Mouse (Mus musculus) cerebellum, postnatal 14 days (tissue): Measurements from ENCODE around the gene Cmtm3.
"Not testable (repeated sequence)": the region's sequence is repeated elsewhere in the genome, so short reads cannot be mapped to it uniquely, and the experiment has no call there.

Source experiments
- DNase-seq, 2 experiments: peaks; one replicate each; pipeline ENCODE4 v3.0.0; 2021; ENCODE audit warnings: mixed read lengths in 2 of 2

The Cmtm3 gene

GRCm38 (mm10) chr8:104339229-104339982 lies at the start of gene Cmtm3:
Gene Cmtm3, plus strand, starts transcription at chr8:104339410.
- DNase-seq = peak in 1 of 2 experiments; percentile 12

DNA sequence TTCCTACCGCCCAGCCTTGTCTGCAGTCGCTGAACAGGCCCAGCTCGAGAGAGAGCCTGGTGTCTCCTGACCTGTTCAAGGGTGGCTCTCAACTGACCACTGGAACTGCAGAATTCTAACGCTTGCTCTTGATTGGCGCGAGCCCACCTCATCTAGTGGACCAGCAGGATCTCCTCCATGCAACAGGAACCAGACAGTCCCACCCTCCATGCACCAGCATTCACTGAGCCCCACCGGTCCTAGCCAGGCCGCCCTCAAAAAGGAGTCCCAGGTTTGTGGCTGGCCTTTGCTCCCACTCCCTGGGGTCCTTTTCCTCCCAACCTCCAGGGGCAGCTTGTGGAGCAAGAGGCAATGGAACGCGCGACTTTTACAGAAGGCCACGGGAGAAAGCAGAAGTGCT lies 46.1 kb upstream of the Cmtm3 start, which contains the start of gene Cmtm2a:
TSS of gene Cmtm2a (minus strand) at position 101 of the 400 bp plus-strand sequence.
- not testable (repeated sequence) for DNase-seq

DNA sequence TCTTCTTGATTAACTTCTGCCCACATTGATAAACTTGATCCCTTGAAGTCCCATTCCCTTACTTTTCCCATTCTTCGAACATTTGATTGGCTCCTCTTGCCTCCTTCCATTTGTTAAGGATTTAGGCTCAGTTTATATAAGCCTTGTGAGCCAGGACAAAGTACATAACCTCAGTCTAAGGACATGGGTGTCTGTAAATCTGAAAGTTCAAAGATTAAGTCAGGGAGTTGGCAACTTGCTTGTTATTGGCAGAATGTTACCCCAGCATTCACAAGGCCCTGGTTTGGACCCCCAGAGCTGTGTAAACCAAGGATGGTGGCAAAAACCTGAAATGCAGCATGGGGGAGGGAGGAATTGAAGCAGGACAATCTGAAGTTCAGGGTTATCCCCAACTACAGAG lies 44.8 kb upstream of the Cmtm3 start:
- DNase-seq = no peak

DNA sequence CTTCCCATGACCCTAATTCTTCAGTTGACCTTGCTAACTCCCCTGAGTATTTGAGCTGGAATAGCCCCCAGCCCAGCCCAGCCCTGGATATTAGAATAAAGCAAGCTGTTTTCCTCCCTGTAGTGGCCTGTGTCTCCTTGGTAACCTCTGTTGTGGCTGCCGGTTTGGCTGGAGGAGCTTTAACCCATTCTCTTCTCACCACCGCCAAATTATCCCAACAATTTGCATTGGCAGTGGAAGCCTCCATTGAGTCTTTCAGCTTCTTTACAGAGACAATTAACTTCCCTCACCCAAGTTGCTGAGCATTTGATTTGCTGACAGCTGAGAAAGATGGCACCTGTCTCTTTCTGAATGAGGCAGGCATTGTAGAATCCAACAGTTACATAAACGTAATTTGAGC lies 37.6 kb upstream of the Cmtm3 start:
- DNase-seq = peak; percentile 11 to 16

DNA sequence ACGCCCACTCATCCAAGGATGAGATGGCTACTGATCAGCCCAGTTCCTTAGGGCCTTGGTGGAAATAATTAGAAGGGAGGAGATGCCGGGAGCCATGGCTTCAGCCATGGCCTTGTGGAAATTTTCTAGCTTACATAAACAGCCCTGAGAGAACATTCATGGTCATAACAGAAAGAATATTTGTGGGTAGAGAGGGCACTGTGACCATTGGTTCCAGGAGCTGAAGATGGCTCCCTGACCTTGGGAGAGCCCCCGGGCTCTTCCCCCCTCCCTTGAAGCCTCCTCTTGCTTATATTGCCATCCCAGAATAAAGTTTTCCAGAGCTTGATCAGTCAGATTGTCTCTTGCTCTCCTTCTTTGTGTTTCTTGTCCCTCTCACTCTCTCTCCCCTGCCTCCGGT lies 36.7 kb upstream of the Cmtm3 start:
- DNase-seq = not testable (repeated sequence)

GRCm38 (mm10) chr8:104304962-104305361 lies 34.2 kb upstream of the Cmtm3 start:
- DNase-seq = no peak

DNA sequence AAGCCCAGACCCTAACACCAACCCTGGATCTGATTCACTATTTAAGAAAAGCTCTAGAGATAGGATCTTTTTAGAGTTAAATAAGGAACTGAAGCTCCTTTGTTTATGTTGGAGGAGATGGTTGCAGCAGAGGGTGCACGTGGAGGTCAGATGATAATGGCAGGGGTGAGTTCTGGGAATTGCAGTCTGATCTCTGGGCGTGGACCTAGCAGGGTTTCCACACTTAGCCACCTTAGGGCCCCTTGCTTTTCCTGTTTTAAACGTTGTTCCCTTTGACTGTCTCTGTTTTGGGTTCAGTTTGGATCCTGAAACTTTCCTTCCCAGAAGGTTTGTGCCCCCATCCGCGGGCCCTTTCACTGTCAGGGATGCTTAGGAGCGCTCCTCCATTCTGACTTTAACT lies 30.9 kb upstream of the Cmtm3 start:
- not testable (repeated sequence) for DNase-seq

- peak; percentile 64 to 72 for DNase-seq
Observed at GRCm38 (mm10) chr8:104309441-104310155, 29.6 kb upstream of the Cmtm3 start, which contains the start of the genes Gm45711 and Cmtm1. Gene Gm45711, minus strand, starts transcription at chr8:104310081. Gene Cmtm1, minus strand, starts transcription at chr8:104310145.

DNA sequence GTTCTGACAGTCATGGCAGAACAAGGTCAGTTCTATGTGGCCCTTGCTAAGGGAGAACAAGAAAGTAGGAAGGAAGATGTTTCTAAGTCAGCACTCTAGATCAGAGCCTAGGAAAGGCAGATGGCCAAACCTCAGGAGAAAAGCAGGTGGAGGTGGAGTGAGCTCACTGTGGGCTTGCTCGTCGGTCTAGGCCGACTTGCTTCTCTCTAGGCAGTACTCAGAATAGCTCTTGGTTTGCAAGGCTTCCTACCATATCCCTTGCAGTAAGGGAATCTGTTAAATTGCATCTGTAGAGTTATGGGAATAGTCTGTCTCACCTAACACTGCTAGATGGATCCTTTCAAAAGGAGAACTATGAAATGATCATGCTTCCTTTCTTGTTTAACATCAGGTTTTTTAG lies 27.2 kb upstream of the Cmtm3 start:
- not testable (repeated sequence) for DNase-seq

DNA sequence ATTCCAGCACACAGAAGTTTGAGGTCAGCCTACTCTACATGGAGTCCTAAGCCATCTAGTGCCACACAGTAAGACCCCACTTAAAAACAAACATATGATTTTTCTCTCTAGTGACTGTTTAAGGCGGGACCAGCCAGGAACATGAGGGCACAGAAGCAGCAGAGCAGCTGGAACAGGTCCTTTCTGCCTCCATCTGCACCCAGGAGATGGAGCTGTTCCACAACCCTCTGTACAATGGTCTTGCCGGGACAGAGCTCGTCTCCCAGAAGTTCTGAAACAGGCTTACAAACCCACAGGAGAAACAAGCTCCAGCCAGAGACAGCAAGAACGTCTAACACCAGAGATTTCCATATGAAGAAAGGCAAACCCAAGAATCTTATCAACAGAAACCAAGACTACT lies 25.9 kb upstream of the Cmtm3 start:
- peak in 1 of 2 experiments; percentile 7 for DNase-seq

DNA sequence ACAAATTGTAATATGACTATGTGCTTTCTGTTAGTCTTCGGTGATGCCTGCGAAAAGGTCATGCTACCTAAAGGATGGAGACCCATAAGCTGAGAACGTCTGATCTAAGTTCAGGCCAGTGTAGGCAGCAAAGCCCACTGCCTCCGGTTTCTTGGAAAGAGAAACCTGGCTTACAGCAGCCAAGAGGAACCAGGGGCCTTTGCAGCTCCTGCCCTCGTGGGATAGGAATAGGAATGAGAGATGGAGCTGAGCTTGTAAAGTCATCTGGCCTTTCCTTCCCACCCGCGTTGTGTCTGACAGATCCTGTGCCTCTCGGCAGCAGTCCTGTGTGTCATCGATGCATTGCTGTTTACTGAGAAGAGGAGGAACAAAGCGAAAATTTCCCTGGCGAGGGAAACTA lies 17.9 kb upstream of the Cmtm3 start, which contains the start of gene Gm11020:
TSS of gene Gm11020 (plus strand) at position 301 of the 400 bp plus-strand sequence.
- not testable (repeated sequence) for DNase-seq

GRCm38 (mm10) chr8:104321930-104322329 lies 17.3 kb upstream of the Cmtm3 start, which contains the start of gene Cmtm2b:
Gene Cmtm2b, plus strand, starts transcription at chr8:104322230.
- not testable (repeated sequence) for DNase-seq

GRCm38 (mm10) chr8:104332665-104333631 lies 6.3 kb upstream of the Cmtm3 start:
- no peak for DNase-seq

- DNase-seq = no peak
Observed at GRCm38 (mm10) chr8:104333786-104334185, 5.4 kb upstream of the Cmtm3 start.

DNA sequence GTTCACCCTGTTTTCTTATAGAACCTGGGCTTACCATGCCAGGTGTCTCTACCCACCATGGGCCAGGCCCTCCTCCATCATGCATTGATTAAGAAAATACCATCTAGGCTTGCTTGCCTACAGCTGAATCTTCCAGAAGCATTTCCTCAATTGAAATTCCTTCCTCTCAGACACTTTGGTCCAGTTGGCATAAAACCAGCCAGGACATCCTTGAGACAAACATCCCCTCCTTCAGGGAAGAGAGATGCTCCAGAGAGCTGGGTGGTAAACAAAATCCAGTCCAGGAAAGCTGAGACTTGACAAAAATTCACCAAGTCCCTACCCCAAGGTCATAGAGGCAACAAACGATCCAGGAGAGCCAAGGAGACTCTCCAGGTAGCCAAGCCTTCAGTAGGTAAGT lies 5.0 kb upstream of the Cmtm3 start:
- no peak for DNase-seq

- DNase-seq = no peak
Observed at GRCm38 (mm10) chr8:104336806-104337205, 2.4 kb upstream of the Cmtm3 start.

DNA sequence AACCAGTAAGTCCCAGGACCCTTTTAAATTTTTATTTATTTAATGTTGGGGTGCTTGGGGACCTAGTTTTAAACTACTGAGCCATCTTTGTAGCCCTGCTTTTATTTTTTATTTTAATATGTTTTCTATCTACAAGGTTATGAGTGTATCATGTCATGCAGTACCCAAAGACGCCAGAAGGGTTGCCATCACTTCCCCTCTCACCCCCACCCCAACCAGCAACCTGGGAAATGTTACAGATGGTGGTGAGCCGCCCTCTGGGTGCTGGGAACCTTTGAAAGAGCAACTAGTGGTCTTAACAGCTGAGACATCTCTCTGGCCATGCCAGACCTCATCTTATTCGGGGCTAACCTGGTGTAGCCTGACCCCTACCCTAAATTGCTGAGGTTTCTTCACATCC lies 1.3 kb upstream of the Cmtm3 start:
- DNase-seq = no peak

- no peak for DNase-seq
Observed at GRCm38 (mm10) chr8:104339983-104340232, 698 bp downstream of the Cmtm3 start.

- peak; percentile 58 to 79 for DNase-seq
Observed at GRCm38 (mm10) chr8:104340233-104341105, 1.3 kb downstream of the Cmtm3 start.

DNA sequence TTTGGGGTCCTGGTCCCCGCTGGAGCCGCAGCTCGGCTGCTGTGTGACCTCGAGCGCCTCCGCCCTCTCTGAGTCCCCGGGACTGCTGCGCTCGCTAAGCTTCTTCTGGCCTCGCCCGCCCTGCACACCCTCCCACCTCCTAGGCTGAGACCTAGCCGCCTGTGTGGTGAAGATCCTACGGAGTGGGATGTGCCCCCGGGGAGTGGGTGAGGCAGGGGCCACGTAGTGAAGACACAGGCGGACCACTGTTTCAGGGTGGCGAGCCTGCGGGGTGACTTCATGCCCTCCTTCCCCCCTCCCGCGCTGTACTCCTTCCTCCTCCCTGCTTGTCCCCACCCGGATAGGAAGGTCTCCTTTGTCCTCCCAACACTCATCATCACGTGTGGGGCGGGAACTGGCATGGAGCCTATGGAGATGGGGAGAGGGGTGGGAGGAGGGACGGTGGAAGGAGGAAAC lies 1.9 kb downstream of the Cmtm3 start:
- peak in 1 of 2 experiments; percentile 57 for DNase-seq

GRCm38 (mm10) chr8:104341678-104342077 lies 2.5 kb downstream of the Cmtm3 start:
- DNase-seq = no peak

DNA sequence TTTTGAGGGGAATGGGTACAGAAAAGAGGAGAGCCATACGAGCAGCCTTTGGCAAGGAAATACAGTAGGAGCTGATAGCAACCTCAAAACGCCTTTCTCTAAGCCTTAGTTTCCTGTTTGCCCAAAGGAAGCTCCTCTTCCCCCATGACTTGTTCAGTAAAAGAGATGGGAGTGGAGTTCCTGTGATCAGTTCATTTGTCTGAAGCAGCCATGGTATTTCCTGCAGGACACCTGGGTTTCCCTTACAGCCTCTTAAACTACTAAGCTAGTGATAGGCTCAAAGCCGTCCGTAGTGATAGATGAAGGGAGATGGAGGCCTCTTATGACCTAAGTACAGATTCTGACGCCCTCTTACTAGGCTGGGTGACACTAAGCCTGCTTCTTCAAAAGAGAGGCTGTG lies 3.2 kb downstream of the Cmtm3 start:
- DNase-seq = no peak
